Mouse (Mus musculus): ENCODE measurements at regions not wholly inside any gene's neighbourhood (a gene's known extent, or its start where the extent isn't known, plus 50 kb on each side); places are given as distances from the start of the nearest gene placed in this dataset.

- Histone ChIP-seq H3K27ac (ENCODE audit: low read depth) (no peak overlapping the region), H3K4me1 (ENCODE audit: control insufficient read depth, insufficient read depth) (no peaks in the 10 kb centered on the region), H3K9me3 (replicated peaks; ENCODE audit: control insufficient read depth, low read length) (no peaks in the 10 kb centered on the region; the same call in 1 of the 2 replicates), H3K4me3 (ENCODE audit: low read depth, low read length) (peak overlapping the region; percentile 24), H3K4me2 (ENCODE audit: low read depth, low read length) (peak overlapping the region; percentile 64), H3K27me3 (ENCODE audit: control insufficient read depth, insufficient read depth, low read length) (no peaks in the 10 kb centered on the region), H3K9ac (replicated peaks; ENCODE audit: low read depth, low read length) (0 out of 2 replicates have a peak overlapping the region, but pooled peaks have one; percentile 17), H3K36me3 (replicated peaks; ENCODE audit: control insufficient read depth, insufficient read depth, low read length) (no peaks in the 10 kb centered on the region)
- ATAC-seq (ENCODE audit: insufficient read depth, low read depth) (peak; percentile 49; the same call in 1 of the 2 replicates), DNase-seq (ENCODE audit: low spot score) (peak; percentile 61)
- 36% methylated on average over 17 of the region's 17 CpGs for WGBS
- TF ChIP-seq CTCF (IDR thresholded peaks at IDR 0.05; ENCODE audit: low read depth) (peak; percentile 90), EP300 (IDR thresholded peaks at IDR 0.05; ENCODE audit: low read depth) (no peak)
These were observed 142.4 kb downstream of the Mtx3 start for GRCm38 (mm10) chr13:92986719-92987553.

- TF ChIP-seq EP300 (IDR thresholded peaks at IDR 0.05; ENCODE audit: low read depth), result no peak
- TF ChIP-seq CTCF (IDR thresholded peaks at IDR 0.05; ENCODE audit: low read depth), result no peak
- Histone ChIP-seq H3K27me3 (ENCODE audit: control insufficient read depth, insufficient read depth, low read length) (no peaks in the 10 kb centered on the region), H3K4me1 (ENCODE audit: control insufficient read depth, insufficient read depth) (no peaks in the 10 kb centered on the region), H3K4me2 (ENCODE audit: low read depth, low read length) (no peak overlapping the region), H3K4me3 (ENCODE audit: low read depth, low read length) (no peak overlapping the region), H3K9me3 (replicated peaks; ENCODE audit: control insufficient read depth, low read length) (no peaks in the 10 kb centered on the region; the same call in 1 of the 2 replicates), H3K27ac (ENCODE audit: low read depth) (no peak overlapping the region), H3K36me3 (replicated peaks; ENCODE audit: control insufficient read depth, insufficient read depth, low read length) (no peaks in the 10 kb centered on the region), H3K9ac (replicated peaks; ENCODE audit: low read depth, low read length) (no peak overlapping the region)
- DNase-seq (ENCODE audit: low spot score), result no peak
- no peak for ATAC-seq (ENCODE audit: insufficient read depth, low read depth)
- WGBS, result 94% methylated on average over 6 of the region's 6 CpGs
These were observed 143.1 kb downstream of the Mtx3 start for GRCm38 (mm10) chr13:92987691-92988090.

DNA sequence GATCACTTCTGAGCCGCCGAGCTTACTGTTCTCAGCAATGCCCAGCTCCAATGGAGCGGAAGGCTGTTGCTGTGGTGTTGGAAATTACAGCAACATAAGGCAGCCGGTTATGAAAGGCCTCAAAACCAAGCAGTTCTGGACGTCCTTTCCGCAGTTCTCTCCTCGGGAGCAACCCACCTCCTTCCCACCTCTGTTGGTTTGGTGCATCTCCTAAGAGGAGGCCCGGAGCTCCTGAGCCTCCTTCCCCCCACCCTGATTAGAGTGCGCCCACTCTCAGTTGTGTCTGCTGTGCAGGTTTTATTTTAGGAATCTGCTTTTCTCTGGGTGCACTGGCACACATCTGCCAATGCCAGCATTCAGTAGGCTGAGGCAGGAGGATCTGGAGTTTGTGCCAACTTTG, 144.0 kb downstream of the Mtx3 start:
- TF ChIP-seq CTCF (IDR thresholded peaks at IDR 0.05; ENCODE audit: low read depth) (no peak), EP300 (IDR thresholded peaks at IDR 0.05; ENCODE audit: low read depth) (no peak)
- H3K9ac ChIP-seq (replicated peaks; ENCODE audit: low read depth, low read length), result no peak overlapping the region
- H3K4me1 ChIP-seq (ENCODE audit: control insufficient read depth, insufficient read depth), result no peaks in the 10 kb centered on the region
- no peak overlapping the region for H3K4me2 ChIP-seq (ENCODE audit: low read depth, low read length)
- H3K4me3 ChIP-seq (ENCODE audit: low read depth, low read length), result no peak overlapping the region
- H3K27ac ChIP-seq (ENCODE audit: low read depth), result no peak overlapping the region
- no peak for ATAC-seq (ENCODE audit: insufficient read depth, low read depth)
- H3K27me3 ChIP-seq (ENCODE audit: control insufficient read depth, insufficient read depth, low read length), result no peaks in the 10 kb centered on the region
- WGBS, result 88% methylated on average over 9 of the region's 9 CpGs
- no peaks in the 10 kb centered on the region for H3K9me3 ChIP-seq (replicated peaks; ENCODE audit: control insufficient read depth, low read length)
- DNase-seq (ENCODE audit: low spot score), result no peak
- H3K36me3 ChIP-seq (replicated peaks; ENCODE audit: control insufficient read depth, insufficient read depth, low read length), result no peaks in the 10 kb centered on the region

GRCm38 (mm10) chr13:92990316-92991206, 146.0 kb downstream of the Mtx3 start:
- 70% methylated on average over 14 of the region's 14 CpGs for WGBS

More at GRCm38 (mm10) chr13:92990316-92991206, 146.0 kb downstream of the Mtx3 start:
- no peaks in the 10 kb centered on the region for H3K9me3 ChIP-seq (replicated peaks; ENCODE audit: control insufficient read depth, low read length)
- no peak for ATAC-seq (ENCODE audit: insufficient read depth, low read depth)
- no peaks in the 10 kb centered on the region for H3K4me1 ChIP-seq (ENCODE audit: control insufficient read depth, insufficient read depth)
- H3K27ac ChIP-seq (ENCODE audit: low read depth), result no peak overlapping the region
- no peak for DNase-seq (ENCODE audit: low spot score)
- no peak overlapping the region for H3K9ac ChIP-seq (replicated peaks; ENCODE audit: low read depth, low read length)
- H3K4me2 ChIP-seq (ENCODE audit: low read depth, low read length), result no peak overlapping the region
- TF ChIP-seq EP300 (IDR thresholded peaks at IDR 0.05; ENCODE audit: low read depth) (no peak), CTCF (IDR thresholded peaks at IDR 0.05; ENCODE audit: low read depth) (no peak)
- no peak overlapping the region for H3K4me3 ChIP-seq (ENCODE audit: low read depth, low read length)
- H3K27me3 ChIP-seq (ENCODE audit: control insufficient read depth, insufficient read depth, low read length), result no peaks in the 10 kb centered on the region
- no peaks in the 10 kb centered on the region for H3K36me3 ChIP-seq (replicated peaks; ENCODE audit: control insufficient read depth, insufficient read depth, low read length)

Measured in heart, postnatal 0 days (tissue).